Mouse (Mus musculus): ENCODE measurements around the gene Sdad1. TPM values are rescaled to one million over a fixed set of nuclear protein-coding genes. Genes with fewer than 3 reads are reported as not detected.

The Sdad1 gene
- polyA plus RNA-seq, 1 experiment from 2014 or later: 15.0 TPM

GRCm38 (mm10) chr5:92318596-92318995 lies 8.3 kb upstream of the Sdad1 start:
- TF ChIP-seq CTCF (IDR thresholded peaks at IDR 0.05): no peak
- no peak for TF ChIP-seq EP300 (IDR thresholded peaks at IDR 0.05)
- ATAC-seq: no peak
- Histone ChIP-seq H3K9ac (replicated peaks; ENCODE audit: low read depth) (no peak overlapping the region), H3K9me3 (ENCODE audit: low read length) (no peaks in the 10 kb centered on the region), H3K27me3 (replicated peaks; ENCODE audit: insufficient read depth, low read length) (no peaks in the 10 kb centered on the region), H3K36me3 (ENCODE audit: insufficient read depth, low read length) (no peaks in the 10 kb centered on the region), H3K4me3 (ENCODE audit: low read depth, low read length) (no peak overlapping the region), H3K4me1 (ENCODE audit: insufficient read depth, low read depth, low read length) (no peaks in the 10 kb centered on the region), H3K27ac (ENCODE audit: low read length) (no peak overlapping the region), H3K4me2 (replicated peaks; ENCODE audit: low read depth, low read length) (no peak overlapping the region)
- WGBS: 79% methylated on average over 14 of the region's 14 CpGs
- no peak for DNase-seq (ENCODE audit: low spot score)

- no peaks in the 10 kb centered on the region for H3K4me1 ChIP-seq (ENCODE audit: insufficient read depth, low read depth, low read length)
Observed at GRCm38 (mm10) chr5:92318119-92318518, 7.8 kb upstream of the Sdad1 start.

GRCm38 (mm10) chr5:92313776-92314175 lies 3.5 kb upstream of the Sdad1 start:
- H3K4me3 ChIP-seq (ENCODE audit: low read depth, low read length): no peak overlapping the region
- 55% methylated on average over 7 of the region's 7 CpGs for WGBS
- no peak overlapping the region for H3K9ac ChIP-seq (replicated peaks; ENCODE audit: low read depth)
- H3K36me3 ChIP-seq (ENCODE audit: insufficient read depth, low read length): no peaks in the 10 kb centered on the region
- H3K4me1 ChIP-seq (ENCODE audit: insufficient read depth, low read depth, low read length): peaks cover 6% of the 10 kb centered on the region; the same call in 1 of the 2 replicates
- ATAC-seq: no peak
- no peaks in the 10 kb centered on the region for H3K27me3 ChIP-seq (replicated peaks; ENCODE audit: insufficient read depth, low read length)
- no peak for DNase-seq (ENCODE audit: low spot score)
- no peak overlapping the region for H3K4me2 ChIP-seq (replicated peaks; ENCODE audit: low read depth, low read length)
- no peak overlapping the region for H3K27ac ChIP-seq (ENCODE audit: low read length)
- TF ChIP-seq CTCF (IDR thresholded peaks at IDR 0.05) (no peak), EP300 (IDR thresholded peaks at IDR 0.05) (no peak)
- H3K9me3 ChIP-seq (ENCODE audit: low read length): no peaks in the 10 kb centered on the region

More at GRCm38 (mm10) chr5:92318119-92318518, 7.8 kb upstream of the Sdad1 start:
- TF ChIP-seq CTCF (IDR thresholded peaks at IDR 0.05): no peak
- TF ChIP-seq EP300 (IDR thresholded peaks at IDR 0.05): no peak
- H3K27me3 ChIP-seq (replicated peaks; ENCODE audit: insufficient read depth, low read length): no peaks in the 10 kb centered on the region
- H3K27ac ChIP-seq (ENCODE audit: low read length): no peak overlapping the region
- H3K36me3 ChIP-seq (ENCODE audit: insufficient read depth, low read length): no peaks in the 10 kb centered on the region
- H3K9ac ChIP-seq (replicated peaks; ENCODE audit: low read depth): no peak overlapping the region
- H3K4me2 ChIP-seq (replicated peaks; ENCODE audit: low read depth, low read length): no peak overlapping the region
- H3K9me3 ChIP-seq (ENCODE audit: low read length): no peaks in the 10 kb centered on the region
- DNase-seq (ENCODE audit: low spot score): no peak
- WGBS: 69% methylated on average over 7 of the region's 7 CpGs
- no peak for ATAC-seq
- no peak overlapping the region for H3K4me3 ChIP-seq (ENCODE audit: low read depth, low read length)

- peak; percentile 91 for DNase-seq (ENCODE audit: low spot score)
- H3K4me3 ChIP-seq (ENCODE audit: low read depth, low read length): no peak overlapping the region
- no peak overlapping the region for H3K4me2 ChIP-seq (replicated peaks; ENCODE audit: low read depth, low read length)
- no peaks in the 10 kb centered on the region for H3K36me3 ChIP-seq (ENCODE audit: insufficient read depth, low read length)
- H3K4me1 ChIP-seq (ENCODE audit: insufficient read depth, low read depth, low read length): peaks cover 6% of the 10 kb centered on the region; the same call in 1 of the 2 replicates
- ATAC-seq: no peak
- no peak overlapping the region for H3K27ac ChIP-seq (ENCODE audit: low read length)
- WGBS: 12% methylated on average over 13 of the region's 13 CpGs
- H3K9me3 ChIP-seq (ENCODE audit: low read length): no peaks in the 10 kb centered on the region
- TF ChIP-seq EP300 (IDR thresholded peaks at IDR 0.05) (no peak), CTCF (IDR thresholded peaks at IDR 0.05) (peak; percentile 82)
- H3K9ac ChIP-seq (replicated peaks; ENCODE audit: low read depth): no peak overlapping the region
- no peaks in the 10 kb centered on the region for H3K27me3 ChIP-seq (replicated peaks; ENCODE audit: insufficient read depth, low read length)
Observed at GRCm38 (mm10) chr5:92312046-92312715, 1.9 kb upstream of the Sdad1 start.

GRCm38 (mm10) chr5:92304291-92304690 lies 6.0 kb downstream of the Sdad1 start:
- no peak for TF ChIP-seq EP300 (IDR thresholded peaks at IDR 0.05)
- no peak for TF ChIP-seq CTCF (IDR thresholded peaks at IDR 0.05)
- no peak for DNase-seq (ENCODE audit: low spot score)
- H3K27me3 ChIP-seq (replicated peaks; ENCODE audit: insufficient read depth, low read length): no peaks in the 10 kb centered on the region
- H3K27ac ChIP-seq (ENCODE audit: low read length): no peak overlapping the region
- H3K9ac ChIP-seq (replicated peaks; ENCODE audit: low read depth): no peak overlapping the region
- peaks cover 25% of the 10 kb centered on the region; the same call in 1 of the 2 replicates for H3K36me3 ChIP-seq (ENCODE audit: insufficient read depth, low read length)
- H3K4me1 ChIP-seq (ENCODE audit: insufficient read depth, low read depth, low read length): peaks cover 5% of the 10 kb centered on the region; the same call in 1 of the 2 replicates
- H3K4me3 ChIP-seq (ENCODE audit: low read depth, low read length): no peak overlapping the region
- no peaks in the 10 kb centered on the region for H3K9me3 ChIP-seq (ENCODE audit: low read length)
- 76% methylated on average over 3 of the region's 3 CpGs for WGBS
- H3K4me2 ChIP-seq (replicated peaks; ENCODE audit: low read depth, low read length): no peak overlapping the region
- ATAC-seq: no peak

- no peaks in the 10 kb centered on the region for H3K4me1 ChIP-seq (ENCODE audit: insufficient read depth, low read depth, low read length)
- ATAC-seq (no peak), DNase-seq (ENCODE audit: low spot score) (no peak)
- peaks cover 29% of the 10 kb centered on the region; the same call in 1 of the 2 replicates for H3K36me3 ChIP-seq (ENCODE audit: insufficient read depth, low read length)
- no peak overlapping the region for H3K9ac ChIP-seq (replicated peaks; ENCODE audit: low read depth)
- WGBS: 64% methylated on average over 13 of the region's 13 CpGs
- no peak for TF ChIP-seq EP300 (IDR thresholded peaks at IDR 0.05)
- TF ChIP-seq CTCF (IDR thresholded peaks at IDR 0.05): no peak
- H3K4me3 ChIP-seq (ENCODE audit: low read depth, low read length): no peak overlapping the region
- no peak overlapping the region for H3K4me2 ChIP-seq (replicated peaks; ENCODE audit: low read depth, low read length)
- no peaks in the 10 kb centered on the region for H3K9me3 ChIP-seq (ENCODE audit: low read length)
- H3K27ac ChIP-seq (ENCODE audit: low read length): no peak overlapping the region
- no peaks in the 10 kb centered on the region for H3K27me3 ChIP-seq (replicated peaks; ENCODE audit: insufficient read depth, low read length)
Observed at GRCm38 (mm10) chr5:92302149-92302840, 8.0 kb downstream of the Sdad1 start.
